Mouse (Mus musculus): ENCODE measurements around the gene Olfr1453.
"Not testable (repeated sequence)": the region's sequence is repeated elsewhere in the genome, so short reads cannot be mapped to it uniquely, and the experiment has no call there.

Olfr1453 gene

DNA sequence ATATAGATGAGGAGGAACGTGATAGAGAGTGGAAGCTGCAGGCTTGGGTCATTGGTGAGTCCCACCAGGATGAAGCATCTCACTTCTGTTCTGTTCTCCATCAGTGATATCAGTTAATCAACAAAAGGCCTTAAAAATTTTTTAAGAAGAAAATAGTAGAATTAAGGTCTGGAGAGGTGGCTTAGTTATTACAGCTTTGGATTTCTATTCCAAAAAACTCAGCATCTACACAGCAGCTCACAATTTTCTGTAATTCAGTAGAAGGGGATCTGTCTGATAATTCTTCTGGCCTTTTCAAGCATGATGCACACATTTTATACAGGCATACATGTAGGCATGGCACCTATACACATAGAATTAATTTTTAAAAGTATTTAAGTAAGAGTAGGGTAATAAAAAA lies at the start of gene Olfr1453:
TSS of gene Olfr1453 (minus strand) at position 101 of the 400 bp plus-strand sequence.
- no peak for DNase-seq

DNA sequence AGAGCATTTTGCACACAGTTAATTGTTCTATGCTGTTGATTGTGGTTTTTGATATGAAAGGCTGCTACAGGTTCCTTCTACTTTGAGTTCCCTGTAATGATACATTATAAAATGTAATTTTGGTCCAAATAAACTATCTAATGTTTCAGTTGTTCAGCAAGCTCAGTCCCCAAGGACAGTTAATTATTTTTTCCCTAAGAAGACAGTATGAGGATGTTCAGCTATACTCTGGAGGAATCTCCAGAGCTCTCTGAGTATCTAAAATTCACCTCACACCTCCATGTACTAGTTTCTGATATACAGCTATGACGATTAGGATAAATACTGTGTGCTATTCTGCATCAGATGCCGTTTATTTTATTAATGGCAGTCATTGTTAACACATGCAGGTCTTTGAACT lies 32.2 kb upstream of the Olfr1453 start, which contains the start of gene Olfr1454:
TSS of gene Olfr1454 (plus strand) at position 301 of the 400 bp plus-strand sequence.
- no peak for DNase-seq

DNA sequence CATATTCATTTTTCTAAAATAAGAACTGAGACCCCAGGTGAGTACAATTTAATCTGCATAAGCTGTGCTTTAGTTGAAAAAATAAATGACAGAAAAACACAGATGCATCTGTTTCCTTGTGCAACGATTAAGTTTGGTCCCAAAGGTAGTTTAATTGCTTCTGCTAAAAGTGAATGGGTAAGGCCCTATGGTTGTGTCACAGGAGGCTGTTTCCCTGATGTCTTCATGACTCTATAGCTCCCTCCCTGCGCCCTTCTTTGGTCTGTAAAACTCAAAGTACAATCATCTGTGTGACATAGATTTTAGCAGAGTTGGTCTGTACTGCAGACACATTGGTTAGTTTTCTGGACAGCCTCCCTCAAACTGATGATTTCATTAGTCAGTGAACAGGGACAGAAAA lies 33.4 kb downstream of the Olfr1453 start, which contains the start of gene Olfr1451:
TSS of gene Olfr1451 (plus strand) at position 301 of the 400 bp plus-strand sequence.
- DNase-seq: no peak

DNA sequence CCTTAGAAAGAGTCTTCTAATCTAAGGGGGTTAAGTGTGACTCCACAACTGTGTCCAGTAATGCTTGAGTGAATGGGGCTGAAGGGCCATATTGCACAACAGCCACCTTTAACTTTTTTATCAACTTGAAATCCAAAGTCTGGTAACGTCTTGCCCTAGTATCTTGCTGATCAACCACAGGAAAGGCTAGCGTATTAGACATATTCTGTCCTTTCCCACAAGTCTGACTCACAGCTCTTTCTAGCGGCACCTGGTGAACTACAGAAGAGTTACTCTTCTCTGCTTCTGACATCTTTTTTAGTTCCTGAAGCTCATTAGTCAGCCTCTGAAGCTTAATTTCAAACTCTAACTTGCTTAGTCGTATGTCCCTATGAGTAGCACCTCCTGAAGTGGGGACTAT lies 35.8 kb downstream of the Olfr1453 start:
- DNase-seq: not testable (repeated sequence)

Data from lung, postnatal 14 days (tissue).